Mouse (Mus musculus): ENCODE data around the gene Chd2. TPM values are rescaled to one million over a fixed set of nuclear protein-coding genes. Genes with fewer than 3 reads are reported as not detected.

Gene Chd2
- polyA plus RNA-seq, 1 experiment from 2014 or later = 61.7 TPM

- WGBS = 11% methylated on average over 8 of the region's 8 CpGs
- no peaks in the 10 kb centered on the region for H3K9me3 ChIP-seq (replicated peaks)
- H3K4me2 ChIP-seq = peak overlapping the region; percentile 66
- no peak for ATAC-seq (replicated peaks; ENCODE audit: low FRiP score)
- H3K27me3 ChIP-seq = no peaks in the 10 kb centered on the region
- H3K4me3 ChIP-seq (replicated peaks) = peak overlapping the region; percentile 87
- peak overlapping the region; percentile 99 for H3K27ac ChIP-seq
- no peaks in the 10 kb centered on the region for H3K36me3 ChIP-seq
- peaks cover 11% of the 10 kb centered on the region for H3K4me1 ChIP-seq
- H3K9ac ChIP-seq = peak overlapping the region; percentile 67
Measured at GRCm38 (mm10) chr7:73559170-73559852, 17.7 kb upstream of the Chd2 start.

DNA sequence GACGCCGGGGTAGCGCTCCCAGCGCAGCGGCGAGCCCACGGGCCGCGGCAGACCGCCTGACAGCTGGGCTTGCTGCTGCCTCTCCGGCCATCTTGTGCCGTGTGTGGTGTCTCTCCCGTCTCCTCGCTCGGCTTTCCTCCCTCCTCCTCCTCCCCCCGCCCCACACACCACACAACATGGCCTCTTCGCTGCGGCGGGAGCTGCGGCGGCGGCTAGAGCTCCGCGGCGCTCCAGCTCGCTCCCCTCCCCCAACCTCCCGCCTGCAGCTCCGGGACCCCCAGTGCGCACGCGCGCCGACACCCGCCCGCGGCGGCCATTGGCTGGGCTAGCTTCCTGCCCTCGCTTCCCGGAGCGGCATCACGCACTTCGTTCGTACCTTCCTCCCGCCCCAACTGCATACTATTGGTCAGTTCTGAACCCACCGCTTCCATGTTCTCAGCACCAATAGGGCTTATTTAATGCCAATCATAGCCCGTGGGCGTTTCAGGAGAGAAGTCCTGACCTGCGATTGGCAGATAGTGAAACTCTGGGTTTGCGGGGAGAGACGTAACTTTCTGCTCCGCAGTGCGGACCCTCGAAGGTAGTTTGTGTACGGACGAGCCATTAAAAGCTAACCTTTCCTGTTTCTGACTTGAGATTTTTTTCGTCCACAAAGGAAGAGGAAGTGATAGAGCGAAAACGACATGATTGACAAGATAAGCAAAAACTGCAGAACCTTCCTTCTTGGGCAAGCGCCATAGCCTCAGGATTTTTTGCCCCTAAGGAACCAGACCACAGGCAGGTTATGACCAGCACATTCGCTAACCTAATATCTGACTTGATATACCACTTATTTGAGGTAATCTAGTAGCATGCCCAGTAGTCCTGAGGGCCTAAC, 16.9 kb upstream of the Chd2 start:
- ATAC-seq (replicated peaks; ENCODE audit: low FRiP score) = peak; percentile 100
- Histone ChIP-seq H3K27ac (peak overlapping the region; percentile 99), H3K4me3 (replicated peaks) (peak overlapping the region; percentile 87), H3K9me3 (replicated peaks) (no peaks in the 10 kb centered on the region), H3K9ac (peak overlapping the region; percentile 100), H3K4me1 (peaks cover 11% of the 10 kb centered on the region), H3K4me2 (peak overlapping the region; percentile 66), H3K36me3 (no peaks in the 10 kb centered on the region), H3K27me3 (no peaks in the 10 kb centered on the region)
- 0% methylated on average over 55 of the region's 60 CpGs for WGBS

- no peaks in the 10 kb centered on the region for H3K27me3 ChIP-seq
- peaks cover 12% of the 10 kb centered on the region for H3K4me1 ChIP-seq
- no peak overlapping the region for H3K4me2 ChIP-seq
- H3K36me3 ChIP-seq = peaks cover under 1% of the 10 kb centered on the region; the same call in 1 of the 2 replicates
- WGBS = under 1% methylated on average over 64 of the region's 80 CpGs
- peak overlapping the region; percentile 100 for H3K9ac ChIP-seq
- peak; percentile 4; the same call in 1 of the 2 replicates for ATAC-seq (replicated peaks; ENCODE audit: low FRiP score)
- H3K27ac ChIP-seq = peak overlapping the region; percentile 97
- H3K4me3 ChIP-seq (replicated peaks) = peak overlapping the region; percentile 87
- H3K9me3 ChIP-seq (replicated peaks) = no peaks in the 10 kb centered on the region
Measured at GRCm38 (mm10) chr7:73557671-73558265, 16.1 kb upstream of the Chd2 start.

GRCm38 (mm10) chr7:73556688-73557667, 15.3 kb upstream of the Chd2 start:
- H3K9me3 ChIP-seq (replicated peaks) = no peaks in the 10 kb centered on the region
- no peaks in the 10 kb centered on the region for H3K27me3 ChIP-seq
- no peak for ATAC-seq (replicated peaks; ENCODE audit: low FRiP score)
- under 1% methylated on average over 25 of the region's 25 CpGs for WGBS
- peaks cover 9% of the 10 kb centered on the region; the same call in 1 of the 2 replicates for H3K36me3 ChIP-seq
- peak overlapping the region; percentile 87 for H3K4me3 ChIP-seq (replicated peaks)
- H3K27ac ChIP-seq = peak overlapping the region; percentile 97
- H3K4me2 ChIP-seq = peak overlapping the region; percentile 49
- H3K9ac ChIP-seq = peak overlapping the region; percentile 100
- H3K4me1 ChIP-seq = peaks cover 20% of the 10 kb centered on the region

GRCm38 (mm10) chr7:73555918-73556580, 14.4 kb upstream of the Chd2 start:
- H3K4me3 ChIP-seq (replicated peaks) = peak overlapping the region; percentile 87
- H3K27me3 ChIP-seq = no peaks in the 10 kb centered on the region
- no peaks in the 10 kb centered on the region for H3K9me3 ChIP-seq (replicated peaks)
- WGBS = 6% methylated on average over 4 of the region's 4 CpGs
- no peak for ATAC-seq (replicated peaks; ENCODE audit: low FRiP score)
- peak overlapping the region; percentile 100; the same call in 1 of the 2 replicates for H3K9ac ChIP-seq
- peaks cover 22% of the 10 kb centered on the region for H3K4me1 ChIP-seq
- no peak overlapping the region for H3K27ac ChIP-seq
- peaks cover 15% of the 10 kb centered on the region for H3K36me3 ChIP-seq
- H3K4me2 ChIP-seq = peak overlapping the region; percentile 49

- Histone ChIP-seq H3K4me2 (no peak overlapping the region), H3K27me3 (no peaks in the 10 kb centered on the region), H3K9ac (no peak overlapping the region), H3K36me3 (peaks cover 24% of the 10 kb centered on the region), H3K27ac (no peak overlapping the region), H3K4me1 (peaks cover 17% of the 10 kb centered on the region), H3K4me3 (replicated peaks) (no peak overlapping the region), H3K9me3 (replicated peaks) (no peaks in the 10 kb centered on the region)
- ATAC-seq (replicated peaks; ENCODE audit: low FRiP score) = no peak
- 25% methylated on average over 2 of the region's 2 CpGs for WGBS
Measured at GRCm38 (mm10) chr7:73554849-73555248, 13.2 kb upstream of the Chd2 start.

DNA sequence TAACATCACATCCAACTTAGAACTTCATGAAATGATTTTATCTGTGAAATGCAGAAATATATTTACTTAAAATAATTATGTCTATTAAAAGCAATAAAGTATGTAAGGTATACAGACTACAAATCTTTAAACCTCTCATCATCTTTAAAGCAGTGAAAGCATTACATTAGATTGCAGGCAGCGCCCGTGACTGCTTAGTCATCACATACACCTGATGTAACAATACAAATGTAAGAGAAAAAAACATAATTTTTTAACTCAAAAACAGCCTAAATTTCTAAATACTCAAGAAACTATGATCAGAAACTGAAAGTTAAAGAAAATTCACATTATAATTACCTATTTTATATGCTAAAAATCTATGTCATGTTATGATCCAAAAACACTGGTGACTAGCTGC, 11.5 kb upstream of the Chd2 start:
- H3K9me3 ChIP-seq (replicated peaks) = no peaks in the 10 kb centered on the region
- H3K4me1 ChIP-seq = peaks cover 16% of the 10 kb centered on the region
- ATAC-seq (replicated peaks; ENCODE audit: low FRiP score) = no peak
- WGBS = 58% methylated on average over 2 of the region's 2 CpGs
- H3K4me2 ChIP-seq = peak overlapping the region; percentile 28; the same call in 1 of the 2 replicates
- H3K9ac ChIP-seq = no peak overlapping the region
- no peak overlapping the region for H3K4me3 ChIP-seq (replicated peaks)
- no peak overlapping the region for H3K27ac ChIP-seq
- peaks cover 37% of the 10 kb centered on the region for H3K36me3 ChIP-seq
- H3K27me3 ChIP-seq = no peaks in the 10 kb centered on the region

GRCm38 (mm10) chr7:73552054-73552750, 10.6 kb upstream of the Chd2 start:
- Histone ChIP-seq H3K9ac (no peak overlapping the region), H3K27me3 (no peaks in the 10 kb centered on the region), H3K4me2 (peak overlapping the region; percentile 43), H3K4me3 (replicated peaks) (peak overlapping the region; percentile 14; the same call in 1 of the 2 replicates), H3K36me3 (peaks cover 40% of the 10 kb centered on the region), H3K9me3 (replicated peaks) (no peaks in the 10 kb centered on the region), H3K27ac (no peak overlapping the region), H3K4me1 (peaks cover 19% of the 10 kb centered on the region)
- 74% methylated on average over 7 of the region's 7 CpGs for WGBS
- no peak for ATAC-seq (replicated peaks; ENCODE audit: low FRiP score)

DNA sequence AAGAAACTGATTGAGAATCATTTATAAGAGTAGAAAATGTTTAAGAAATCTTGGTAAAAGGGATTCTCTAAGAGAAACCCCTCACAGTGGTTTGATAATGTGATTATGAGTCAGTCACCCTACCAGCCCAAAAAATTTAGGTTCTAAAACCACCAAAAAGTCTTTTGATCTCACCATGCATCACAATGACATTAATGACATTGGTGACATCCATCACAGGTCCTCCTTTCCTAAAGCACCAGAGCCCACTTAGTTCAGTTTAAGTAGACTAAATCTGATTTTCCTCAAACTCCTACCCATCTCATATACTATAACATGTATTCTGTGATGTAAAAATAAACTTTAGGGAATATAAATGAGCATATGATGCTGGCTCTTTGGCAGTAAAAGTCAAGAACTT, 9.7 kb upstream of the Chd2 start:
- no peak for ATAC-seq (replicated peaks; ENCODE audit: low FRiP score)
- Histone ChIP-seq H3K9me3 (replicated peaks) (no peaks in the 10 kb centered on the region), H3K9ac (no peak overlapping the region), H3K4me3 (replicated peaks) (no peak overlapping the region), H3K27ac (no peak overlapping the region), H3K27me3 (no peaks in the 10 kb centered on the region), H3K36me3 (peaks cover 47% of the 10 kb centered on the region), H3K4me1 (peaks cover 26% of the 10 kb centered on the region), H3K4me2 (no peak overlapping the region)

GRCm38 (mm10) chr7:73548051-73548450, 6.4 kb upstream of the Chd2 start:
- no peak for ATAC-seq (replicated peaks; ENCODE audit: low FRiP score)
- H3K27me3 ChIP-seq = no peaks in the 10 kb centered on the region
- peaks cover 29% of the 10 kb centered on the region for H3K4me1 ChIP-seq
- H3K9ac ChIP-seq = no peak overlapping the region
- H3K4me2 ChIP-seq = no peak overlapping the region
- no peak overlapping the region for H3K4me3 ChIP-seq (replicated peaks)
- H3K27ac ChIP-seq = no peak overlapping the region
- peaks cover 60% of the 10 kb centered on the region for H3K36me3 ChIP-seq
- no peaks in the 10 kb centered on the region for H3K9me3 ChIP-seq (replicated peaks)
- WGBS = 86% methylated on average over 2 of the region's 2 CpGs
